13 mouse cellular contexts compared by ENCODE assay signal in the genomic region with DNA sequence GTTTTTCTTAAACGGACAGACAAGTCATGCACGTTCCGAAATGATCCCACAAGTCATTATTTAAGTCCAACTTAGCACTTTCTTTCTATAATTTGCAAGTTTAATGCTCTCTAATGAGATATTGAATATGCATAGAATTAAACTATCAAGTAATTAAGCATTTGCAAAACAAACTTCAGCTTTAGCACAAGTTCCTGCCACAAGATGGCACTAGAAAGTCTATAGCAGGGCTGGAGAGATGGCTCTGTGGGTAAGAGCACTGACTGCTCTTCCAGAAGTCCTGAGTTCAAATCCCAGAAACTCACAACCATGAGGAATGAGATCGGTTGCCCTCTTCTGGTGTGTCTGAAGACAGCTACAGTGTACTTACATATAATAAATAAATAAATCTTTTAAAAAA. TPM values are rescaled to one million over a fixed set of nuclear protein-coding genes. Genes with fewer than 3 reads are reported as not detected.
DNase-seq lines count a peak whose midpoint lies in the region; ATAC-seq and TF ChIP-seq lines count a peak whose summit lies in the region.
"Had no signal": no experiment of that assay in that cellular context is flagged by ENCODE, and none has a peak within 500 bp of the region (broad histone marks: within the 10 kb centered on the region; RNA-seq: fewer than 3 reads in every experiment).

No protein-coding gene starts in this region.

- H3K9me3 ChIP-seq in forebrain, postnatal 0 days (ENCODE audit: low read length): no peaks in the 10 kb centered on the region
- no peaks in the 10 kb centered on the region for H3K9me3 ChIP-seq in forebrain, embryonic 13.5 days (replicated peaks)
- H3K9me3 ChIP-seq: hindbrain, embryonic 10.5 days; liver, embryonic 15.5 days; midbrain, embryonic 10.5 days had no signal

- ATAC-seq in forebrain, postnatal 0 days: no peak
- ATAC-seq in forebrain, embryonic 13.5 days: no peak

- H3K4me1 ChIP-seq in forebrain, postnatal 0 days (ENCODE audit: insufficient read depth): no peaks in the 10 kb centered on the region
- H3K4me1 ChIP-seq in forebrain, embryonic 13.5 days: no peaks in the 10 kb centered on the region
- H3K4me1 ChIP-seq: hindbrain, embryonic 10.5 days; midbrain, embryonic 10.5 days had no signal

- peak; percentile 50 for TF ChIP-seq CTCF in forebrain, postnatal 0 days (IDR thresholded peaks at IDR 0.05; ENCODE audit: low read depth)
- peak; percentile 47 for TF ChIP-seq CTCF in left cerebral cortex, adult 2 months (IDR thresholded peaks at IDR 0.05)

- no peak overlapping the region for H3K9ac ChIP-seq in forebrain, postnatal 0 days
- H3K9ac ChIP-seq in forebrain, embryonic 13.5 days: no peak overlapping the region
- H3K9ac ChIP-seq: liver, embryonic 15.5 days had no signal

- H3K27me3 ChIP-seq in forebrain, postnatal 0 days (ENCODE audit: insufficient read depth, low read length): no peaks in the 10 kb centered on the region
- 0 out of 2 replicates have a peak, but pooled peaks cover 3% of the 10 kb centered on the region for H3K27me3 ChIP-seq in forebrain, embryonic 13.5 days
- H3K27me3 ChIP-seq: liver, embryonic 15.5 days had no signal

- intact Hi-C loops in left cerebral cortex, adult 2 months (cut with DNase I): loop anchor here (2.0 kb wide), 1 partner anchor 99 kb away; the partner anchor contains the start of genes Larp7 and Zgrf1

- WGBS in forebrain, postnatal 0 days: 52% methylated on average over 4 of the region's 4 CpGs
- 73% methylated on average over 4 of the region's 4 CpGs for WGBS in forebrain, embryonic 13.5 days

- no peak for DNase-seq in forebrain, postnatal 0 days
- no peak for DNase-seq in left cerebral cortex, adult 2 months (ENCODE audit: extremely low spot score in 1 of 2, low spot score in 2 of 2)
- DNase-seq in left cerebral cortex, adult 9 months (ENCODE audit: low spot score in 2 of 2): no peak
- peak; percentile 7 for DNase-seq in A20 (ENCODE audit: low read depth, low spot score)
- DNase-seq in ZHBTc4 (ENCODE audit: low read depth, low spot score): peak; percentile 78
- DNase-seq in thymus, postnatal 25 days: no peak
- DNase-seq: embryo, embryonic 11 days; retina, postnatal 1 day; thymus, adult 18-20 months had no signal

- no peaks in the 10 kb centered on the region for H3K36me3 ChIP-seq in forebrain, postnatal 0 days (ENCODE audit: insufficient read depth)
- no peaks in the 10 kb centered on the region for H3K36me3 ChIP-seq in forebrain, embryonic 13.5 days (ENCODE audit: poor library complexity, severe bottlenecking)
- H3K36me3 ChIP-seq: hindbrain, embryonic 10.5 days; liver, embryonic 15.5 days; midbrain, embryonic 10.5 days had no signal

- H3K4me3 ChIP-seq in forebrain, postnatal 0 days (ENCODE audit: low read depth, low read length): no peak overlapping the region
- no peak overlapping the region for H3K4me3 ChIP-seq in forebrain, embryonic 13.5 days
- H3K4me3 ChIP-seq in left cerebral cortex, adult 2 months: no peak overlapping the region
- H3K4me3 ChIP-seq: hindbrain, embryonic 10.5 days; liver, embryonic 15.5 days; midbrain, embryonic 10.5 days had no signal

- H3K4me2 ChIP-seq in forebrain, postnatal 0 days (ENCODE audit: low read depth): no peak overlapping the region
- no peak overlapping the region for H3K4me2 ChIP-seq in forebrain, embryonic 13.5 days
- H3K4me2 ChIP-seq: liver, embryonic 15.5 days had no signal

- no peak overlapping the region for H3K27ac ChIP-seq in forebrain, postnatal 0 days (ENCODE audit: low read depth, low read length)
- no peak overlapping the region for H3K27ac ChIP-seq in forebrain, embryonic 13.5 days
- H3K27ac ChIP-seq in left cerebral cortex, adult 2 months: no peak overlapping the region
- H3K27ac ChIP-seq: hindbrain, embryonic 10.5 days; liver, embryonic 15.5 days; midbrain, embryonic 10.5 days had no signal

RNA-seq across cellular contexts. Expression of gene Ank2, which starts 45.4 kb away (rescaled TPM):
- 508 and 575 TPM in 2 replicates for total RNA-seq in forebrain, postnatal 0 days (2014; rRNA removed)
- 62.0 and 160 TPM in 2 replicates for polyA plus RNA-seq in forebrain, postnatal 0 days (2015; fragmentation: Nextera tagmentation; extraction: Ambion mirVana)
- 122 and 125 TPM in 2 replicates for polyA plus RNA-seq in forebrain, embryonic 13.5 days (2015; fragmentation: Nextera tagmentation; extraction: Ambion mirVana)
- total RNA-seq in left cerebral cortex, adult 2 months (2021): 100 to 1,000 TPM; 905 to 916 TPM

Comparison
In these comparisons a context has a peak if more than half of its experiments do, and no peak if none do; other contexts are left out.
1. DNase-seq: peak in A20 (single experiment) and ZHBTc4 (single experiment); none in forebrain, postnatal 0 days (single experiment), left cerebral cortex, adult 2 months (0 of 2), left cerebral cortex, adult 9 months (0 of 2) and thymus, postnatal 25 days (single experiment).